Mouse (Mus musculus): ENCODE measurements at regions not wholly inside any gene's neighbourhood (a gene's known extent, or its start where the extent isn't known, plus 50 kb on each side); places are given as distances from the start of the nearest gene placed in this dataset.

GRCm38 (mm10) chr1:118741286-118741685, 113.5 kb downstream of the Tfcp2l1 start:
- peak; percentile 52 for DNase-seq (ENCODE audit: low read depth)

- no peak for DNase-seq (ENCODE audit: low read depth)
Measured at GRCm38 (mm10) chr1:118748196-118748595, 120.5 kb downstream of the Tfcp2l1 start.

- DNase-seq (ENCODE audit: low read depth): no peak
Measured at GRCm38 (mm10) chr1:118752869-118753268, 125.1 kb downstream of the Tfcp2l1 start.

GRCm38 (mm10) chr1:118756171-118756865, 128.6 kb downstream of the Tfcp2l1 start:
- no peak for DNase-seq (ENCODE audit: low read depth)

- DNase-seq (ENCODE audit: low read depth): no peak
Measured at GRCm38 (mm10) chr1:118757340-118758030, 129.7 kb downstream of the Tfcp2l1 start.

GRCm38 (mm10) chr1:118758031-118758400, 130.3 kb downstream of the Tfcp2l1 start:
- no peak for DNase-seq (ENCODE audit: low read depth)

- no peak for DNase-seq (ENCODE audit: low read depth)
Measured at GRCm38 (mm10) chr1:118759141-118759932, 131.6 kb downstream of the Tfcp2l1 start.

- DNase-seq (ENCODE audit: low read depth): no peak
Measured at GRCm38 (mm10) chr1:118765525-118765924, 137.8 kb downstream of the Tfcp2l1 start.

- no peak for DNase-seq (ENCODE audit: low read depth)
Measured at GRCm38 (mm10) chr1:118768831-118769230, 141.1 kb downstream of the Tfcp2l1 start.

GRCm38 (mm10) chr1:118772261-118772660, 144.5 kb downstream of the Tfcp2l1 start:
- no peak for DNase-seq (ENCODE audit: low read depth)

- DNase-seq (ENCODE audit: low read depth): no peak
Measured at GRCm38 (mm10) chr1:118776594-118777441, 149.1 kb downstream of the Tfcp2l1 start.

Data from gonadal fat pad, adult 2 months (tissue).